Comparison of ENCODE assay signal across 7 mouse cellular contexts in genomic region chr5:7899537-7899936, GRCm38 (mm10).
A peak's percentile ranks its signal among the peaks of the same experiment; 100 is the strongest.
DNase-seq lines count a peak whose midpoint lies in the region; ATAC-seq and TF ChIP-seq lines count a peak whose summit lies in the region.

No protein-coding gene starts in this region.

- TF ChIP-seq POLR2A in embryonic fibroblast, embryonic 13.5 days (IDR thresholded peaks at IDR 0.05; ENCODE audit: low read depth, low read length): no peak

- in situ Hi-C loops in Patski (cut with MboI; ENCODE audit: low pct_unique_long_range_greater_than_20kb): no loop called here

- no peaks in the 10 kb centered on the region for H3K27me3 ChIP-seq in kidney, postnatal 0 days (ENCODE audit: insufficient read depth, low read length)
- H3K27me3 ChIP-seq in kidney, embryonic 16.5 days (ENCODE audit: insufficient read depth, low read length): no peaks in the 10 kb centered on the region
- no peaks in the 10 kb centered on the region for H3K27me3 ChIP-seq in Patski

- WGBS in kidney, postnatal 0 days: 66% methylated on average over 3 of the region's 3 CpGs
- WGBS in kidney, embryonic 16.5 days: 57% methylated on average over 3 of the region's 3 CpGs

- no peaks in the 10 kb centered on the region for H3K9me3 ChIP-seq in kidney, postnatal 0 days (replicated peaks; ENCODE audit: low read length)
- no peaks in the 10 kb centered on the region for H3K9me3 ChIP-seq in kidney, embryonic 16.5 days (ENCODE audit: low read length)

- H3K4me2 ChIP-seq in kidney, postnatal 0 days (ENCODE audit: low read length): no peak overlapping the region
- no peak overlapping the region for H3K4me2 ChIP-seq in kidney, embryonic 16.5 days (replicated peaks; ENCODE audit: low read depth, low read length)

- H3K36me3 ChIP-seq in kidney, postnatal 0 days (ENCODE audit: insufficient read depth, low read length): no peaks in the 10 kb centered on the region
- no peaks in the 10 kb centered on the region for H3K36me3 ChIP-seq in kidney, embryonic 16.5 days (ENCODE audit: insufficient read depth, low read length)

- CTCF ChIA-PET in Patski (lab: Charles Lee): interaction anchor here (1.3 kb wide), 1 partner anchor 12 kb away, joined by 4 read pairs; no protein-coding TSS in a partner anchor

- no peak overlapping the region for H3K27ac ChIP-seq in kidney, postnatal 0 days
- H3K27ac ChIP-seq in kidney, embryonic 16.5 days (ENCODE audit: low read length): no peak overlapping the region
- no peak overlapping the region for H3K27ac ChIP-seq in embryonic fibroblast, embryonic 13.5 days (ENCODE audit: insufficient read depth, low read length)

- no peak overlapping the region for H3K9ac ChIP-seq in kidney, postnatal 0 days (ENCODE audit: low read depth, low read length)
- H3K9ac ChIP-seq in kidney, embryonic 16.5 days (replicated peaks; ENCODE audit: low read length): no peak overlapping the region

- POLR2A ChIA-PET in Patski (lab: Charles Lee): no interaction called here

- DNase-seq in kidney, postnatal 0 days (ENCODE audit: low spot score): peak; percentile 45
- no peak for DNase-seq in Patski (ENCODE audit: low read depth, low spot score)
- peak; percentile 44 to 68 for DNase-seq in left cerebral cortex, postnatal 14 days (ENCODE audit: low spot score in 2 of 2)
- DNase-seq in right cerebral cortex, postnatal 14 days: peak; percentile 56
- no peak for DNase-seq in adrenal gland, adult 18-20 months (ENCODE audit: low spot score in 2 of 2)

- H3K4me3 ChIP-seq in kidney, postnatal 0 days (replicated peaks; ENCODE audit: low read depth, low read length): no peak overlapping the region
- H3K4me3 ChIP-seq in kidney, embryonic 16.5 days (ENCODE audit: low read length): no peak overlapping the region
- no peak overlapping the region for H3K4me3 ChIP-seq in embryonic fibroblast, embryonic 13.5 days (ENCODE audit: insufficient read depth, low read length)

- intact Hi-C loops in left cerebral cortex, postnatal 14 days (cut with DNase I): no loop called here

- peak; percentile 62 for TF ChIP-seq CTCF in kidney, postnatal 0 days (IDR thresholded peaks at IDR 0.05; ENCODE audit: low read depth)
- TF ChIP-seq CTCF in Patski (IDR thresholded peaks at IDR 0.05): peak; percentile 37
- peak; percentile 32; the same call in 1 of the 2 replicates for TF ChIP-seq CTCF in embryonic fibroblast, embryonic 13.5 days (IDR thresholded peaks at IDR 0.05; ENCODE audit: borderline replicate concordance, insufficient read depth, low read length)

- ATAC-seq in kidney, postnatal 0 days (replicated peaks; ENCODE audit: low FRiP score, low read depth): no peak
- ATAC-seq in kidney, embryonic 16.5 days (ENCODE audit: low FRiP score, low TSS enrichment): no peak; the same call in 1 of the 2 replicates
- no peak for ATAC-seq in Patski

- H3K4me1 ChIP-seq in kidney, postnatal 0 days (replicated peaks; ENCODE audit: insufficient read depth, low read length): no peaks in the 10 kb centered on the region
- no peaks in the 10 kb centered on the region for H3K4me1 ChIP-seq in kidney, embryonic 16.5 days (ENCODE audit: insufficient read depth, low read length)
- H3K4me1 ChIP-seq in embryonic fibroblast, embryonic 13.5 days (ENCODE audit: control insufficient read depth, insufficient read depth, low read length): no peaks in the 10 kb centered on the region

Comparison
In these comparisons a context has a peak if more than half of its experiments do, and no peak if none do; other contexts are left out.
1. DNase-seq: peak in kidney, postnatal 0 days (single experiment), left cerebral cortex, postnatal 14 days (2 of 2) and right cerebral cortex, postnatal 14 days (single experiment); none in Patski (single experiment) and adrenal gland, adult 18-20 months (0 of 2).
2. Peak in every context shown above with its lines, with median percentiles within 50 percentile points of each other: CTCF ChIP-seq.